Mouse (Mus musculus) lung, embryonic 16.5 days (tissue): ENCODE measurements around the gene Dars. TPM values are rescaled to one million over a fixed set of nuclear protein-coding genes. Genes with fewer than 3 reads are reported as not detected.
"Not testable (repeated sequence)": the region's sequence is repeated elsewhere in the genome, so short reads cannot be mapped to it uniquely, and the experiment has no call there.

Experiments used
- ATAC-seq: fragments of 200-750 bp; cut with Nextera tagmentation; 2 replicates; pipeline ENCODE4 v1.8.0; 2017; ENCODE audit warnings: low read depth, mild to moderate bottlenecking, moderate library complexity
- H3K27ac ChIP-seq: fragments of 300-500 bp; sonication (generic); 2 replicates; pipeline ENCODE4 v1.5.1; 2014; ENCODE audit warnings: mild to moderate bottlenecking, control low read depth, low read length
- H3K27me3 ChIP-seq: fragments of 300-500 bp; sonication (generic); 2 replicates; pipeline ENCODE4 v1.6.1; 2014; ENCODE audit warnings: low read depth, low read length, mixed read lengths; ENCODE audit not compliant: control insufficient read depth, insufficient read depth
- H3K36me3 ChIP-seq: fragments of 300-500 bp; sonication (generic); 2 replicates; pipeline ENCODE4 v1.6.1; 2014; ENCODE audit warnings: low read length; ENCODE audit not compliant: control insufficient read depth, insufficient read depth
- H3K4me1 ChIP-seq: fragments of 300-500 bp; sonication (generic); replicated peaks from 2 replicates; pipeline ENCODE4 v1.6.1; 2014; ENCODE audit warnings: low read length, mixed read lengths; ENCODE audit not compliant: control insufficient read depth, insufficient read depth
- H3K4me2 ChIP-seq: fragments of 300-500 bp; sonication (generic); 2 replicates; pipeline ENCODE4 v1.6.1; 2014; ENCODE audit warnings: low read depth, low read length, control low read depth
- H3K4me3 ChIP-seq: fragments of 300-500 bp; sonication (generic); 2 replicates; pipeline ENCODE4 v1.5.1; 2014; ENCODE audit warnings: mild to moderate bottlenecking, low read length, control low read depth
- H3K9ac ChIP-seq: fragments of 300-500 bp; sonication (generic); 2 replicates; pipeline ENCODE4 v1.6.1; 2014; ENCODE audit warnings: low read length, control low read depth
- H3K9me3 ChIP-seq: fragments of 300-500 bp; sonication (generic); 2 replicates; pipeline ENCODE4 v1.6.1; 2016; ENCODE audit warnings: low read length; ENCODE audit not compliant: control insufficient read depth
- WGBS: fragments of 180-500 bp; shearing (Covaris S2); extraction: QIAGEN DNeasy Blood & Tissue Kit; methylation state at CpG from one replicate; pipeline ENCODE4 v1.1.7; 2014; 5-methylcytosine and 5-hydroxymethylcytosine counted together
- polyA plus RNA-seq: library from polyadenylated mRNA; unstranded; fragments of >200 nt; fragmentation: Nextera tagmentation; extraction: Ambion mirVana; gene quantifications from 2 replicates; pipeline ENCODE4 v1.2.1, GENCODE M21; 2015

The Dars gene
- polyA plus RNA-seq, 1 experiment from 2014 or later = 167 TPM

- 89% methylated on average over 3 of the region's 3 CpGs for WGBS
- H3K36me3 ChIP-seq = peaks cover 32% of the 10 kb centered on the region
Measured at GRCm38 (mm10) chr1:128328218-128328617, 89.0 kb downstream of the Dars start, which contains the start of gene Lct. Gene Lct (minus strand): TSS chr1:128328318.

GRCm38 (mm10) chr1:128327165-128327564, 90.0 kb downstream of the Dars start:
- H3K36me3 ChIP-seq = peaks cover 23% of the 10 kb centered on the region
- ATAC-seq = no peak

More at GRCm38 (mm10) chr1:128328218-128328617, 89.0 kb downstream of the Dars start, which contains the start of gene Lct:
- no peak within 1 kb of the TSS for H3K9ac ChIP-seq
- H3K4me2 ChIP-seq = no peak within 1 kb of the TSS
- H3K4me3 ChIP-seq = no peak within 1 kb of the TSS
- H3K27me3 ChIP-seq = no peaks in the 10 kb centered on the region
- H3K9me3 ChIP-seq = no peaks in the 10 kb centered on the region
- ATAC-seq = no peak
- H3K4me1 ChIP-seq = no peaks in the 10 kb centered on the region
- H3K27ac ChIP-seq = no peak within 1 kb of the TSS

DNA sequence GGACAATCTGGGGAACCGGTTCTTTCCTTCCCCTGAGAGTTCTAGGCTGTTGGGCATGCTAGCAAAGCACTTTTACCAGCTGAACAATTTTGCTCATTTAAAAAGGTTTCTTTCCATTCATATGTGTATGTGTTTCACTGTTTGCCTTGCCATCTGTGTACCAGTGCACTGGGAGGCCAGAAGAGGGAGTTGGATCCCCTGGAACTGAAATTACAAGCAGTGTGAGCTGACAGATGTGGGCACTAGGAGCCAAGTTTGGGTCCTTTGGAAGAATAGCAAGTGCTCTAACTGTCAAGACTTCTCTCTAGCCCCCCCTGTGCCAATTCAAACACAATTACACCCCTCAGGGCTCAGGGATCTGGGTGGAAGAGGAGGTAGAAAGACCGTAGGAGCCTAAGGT, 92.4 kb downstream of the Dars start:
- Histone ChIP-seq H3K27me3 (no peaks in the 10 kb centered on the region), H3K4me1 (no peaks in the 10 kb centered on the region), H3K4me2 (no peak overlapping the region), H3K4me3 (no peak overlapping the region), H3K36me3 (peaks cover 7% of the 10 kb centered on the region), H3K9me3 (no peaks in the 10 kb centered on the region), H3K27ac (no peak overlapping the region), H3K9ac (no peak overlapping the region)
- 76% methylated on average over 2 of the region's 2 CpGs for WGBS
- ATAC-seq = no peak

More at GRCm38 (mm10) chr1:128327165-128327564, 90.0 kb downstream of the Dars start:
- no peak overlapping the region for H3K4me2 ChIP-seq
- H3K9ac ChIP-seq = no peak overlapping the region
- H3K4me3 ChIP-seq = no peak overlapping the region
- no peak overlapping the region for H3K27ac ChIP-seq
- no peaks in the 10 kb centered on the region for H3K4me1 ChIP-seq
- no peaks in the 10 kb centered on the region for H3K9me3 ChIP-seq
- H3K27me3 ChIP-seq = no peaks in the 10 kb centered on the region
- 79% methylated on average over 1 of the region's 1 CpGs for WGBS

DNA sequence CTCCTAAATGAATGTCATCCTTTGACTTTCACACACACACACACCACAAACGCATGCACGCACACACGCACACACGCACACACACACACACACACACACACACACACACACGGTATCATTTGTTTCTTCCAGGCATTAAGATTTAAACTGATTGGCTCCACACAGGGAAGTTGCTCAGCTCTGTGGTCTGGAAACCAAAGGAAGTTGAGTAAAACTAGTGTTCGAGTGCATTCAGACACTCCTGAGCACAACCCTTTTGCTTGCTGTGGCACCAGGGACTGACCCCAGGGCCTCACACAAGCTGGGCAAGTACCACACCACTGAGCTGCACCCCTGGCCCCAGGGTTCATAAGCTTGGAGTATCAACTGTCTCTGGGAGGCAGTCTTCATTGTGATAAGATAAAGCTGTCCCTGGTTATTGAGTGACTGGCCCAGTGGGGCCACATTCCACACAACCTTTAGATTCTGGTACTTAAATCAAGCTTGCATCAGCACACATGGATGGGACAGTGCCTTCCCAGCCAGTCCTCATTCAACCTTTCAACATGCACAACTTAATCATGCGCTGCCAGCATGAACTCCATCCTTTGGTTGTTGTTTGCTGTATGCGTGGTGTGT, 94.0 kb downstream of the Dars start:
- no peaks in the 10 kb centered on the region for H3K27me3 ChIP-seq
- no peak overlapping the region for H3K27ac ChIP-seq
- 81% methylated on average over 8 of the region's 8 CpGs for WGBS
- H3K9me3 ChIP-seq = no peaks in the 10 kb centered on the region
- H3K4me2 ChIP-seq = no peak overlapping the region
- H3K36me3 ChIP-seq = peaks cover 4% of the 10 kb centered on the region
- H3K4me3 ChIP-seq = no peak overlapping the region
- no peak for ATAC-seq
- H3K4me1 ChIP-seq = no peaks in the 10 kb centered on the region
- H3K9ac ChIP-seq = no peak overlapping the region

DNA sequence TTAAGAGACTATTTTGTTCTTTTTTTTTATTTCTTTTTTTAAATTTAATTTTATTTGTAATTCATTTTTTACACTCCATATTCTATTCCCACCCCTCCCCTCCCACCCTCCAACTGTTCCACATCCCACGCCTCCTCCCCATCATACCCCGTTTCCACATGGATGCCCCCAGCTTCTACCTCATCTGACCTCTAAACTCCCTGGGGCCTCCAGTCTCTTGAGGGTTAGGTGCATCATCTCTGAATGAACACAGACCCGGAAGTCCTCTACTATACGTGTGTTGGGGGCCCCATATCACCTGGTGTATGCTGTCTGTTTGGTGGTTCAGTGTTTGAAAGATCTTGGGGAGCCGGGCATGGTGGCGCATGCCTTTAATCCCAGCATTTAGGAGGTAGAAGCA, 97.9 kb downstream of the Dars start:
- not testable (repeated sequence) for H3K4me1 ChIP-seq, H3K9ac ChIP-seq, H3K4me2 ChIP-seq, H3K27me3 ChIP-seq, ATAC-seq, H3K36me3 ChIP-seq, H3K9me3 ChIP-seq, H3K27ac ChIP-seq, H3K4me3 ChIP-seq
- 85% methylated on average over 6 of the region's 6 CpGs for whole genome bisulfite sequencing

DNA sequence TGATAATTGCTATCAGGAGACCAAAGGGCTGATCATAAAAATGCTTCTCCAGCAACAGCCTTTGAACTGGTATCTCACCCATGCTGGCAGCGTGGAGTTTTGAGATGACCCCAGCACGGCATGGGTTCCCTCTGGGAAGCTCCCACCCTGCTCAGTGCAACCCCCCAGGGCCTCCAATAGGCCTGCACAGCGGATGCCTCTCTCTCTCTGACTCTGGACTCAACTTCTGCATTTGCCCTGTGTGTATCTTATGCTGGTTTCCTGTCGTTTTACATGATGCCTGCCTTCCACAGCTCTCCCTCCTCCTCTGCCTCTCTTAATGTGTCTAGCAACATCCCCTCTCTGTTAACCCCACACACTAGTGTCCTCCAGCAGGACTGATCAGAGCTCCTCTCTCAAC, 102.5 kb downstream of the Dars start:
- no peaks in the 10 kb centered on the region for H3K27me3 ChIP-seq
- H3K27ac ChIP-seq = no peak overlapping the region
- no peaks in the 10 kb centered on the region for H3K9me3 ChIP-seq
- no peak overlapping the region for H3K4me3 ChIP-seq
- WGBS = 53% methylated on average over 4 of the region's 4 CpGs
- H3K36me3 ChIP-seq = no peaks in the 10 kb centered on the region
- ATAC-seq = no peak
- no peak overlapping the region for H3K9ac ChIP-seq
- no peak overlapping the region for H3K4me2 ChIP-seq
- no peaks in the 10 kb centered on the region for H3K4me1 ChIP-seq

Other genes starting within 250 kb of the Dars start
- gene Ubxn4, start 173.4 kb downstream of the Dars start, polyA plus RNA-seq = 57.1 and 63.8 TPM in 2 replicates
- gene Lct, start 89.0 kb downstream of the Dars start, polyA plus RNA-seq = 0.09 TPM in 1 of 2 replicates, not detected in the other
- 223 and 240 TPM in 2 replicates for gene Mcm6, start 57.7 kb downstream of the Dars start, polyA plus RNA-seq
- gene Cxcr4, start 174.9 kb upstream of the Dars start, polyA plus RNA-seq = 9.0 and 9.1 TPM in 2 replicates